Mouse (Mus musculus): ENCODE measurements around the gene Xab2. TPM values are rescaled to one million over a fixed set of nuclear protein-coding genes. Genes with fewer than 3 reads are reported as not detected.
A peak's percentile ranks its signal among the peaks of the same experiment; 100 is the strongest.
"Not testable (repeated sequence)": the region's sequence is repeated elsewhere in the genome, so short reads cannot be mapped to it uniquely, and the experiment has no call there.

Xab2 gene
- total RNA-seq, 2 experiments from 2014 or later: 37.9 to 41.5 TPM

DNA sequence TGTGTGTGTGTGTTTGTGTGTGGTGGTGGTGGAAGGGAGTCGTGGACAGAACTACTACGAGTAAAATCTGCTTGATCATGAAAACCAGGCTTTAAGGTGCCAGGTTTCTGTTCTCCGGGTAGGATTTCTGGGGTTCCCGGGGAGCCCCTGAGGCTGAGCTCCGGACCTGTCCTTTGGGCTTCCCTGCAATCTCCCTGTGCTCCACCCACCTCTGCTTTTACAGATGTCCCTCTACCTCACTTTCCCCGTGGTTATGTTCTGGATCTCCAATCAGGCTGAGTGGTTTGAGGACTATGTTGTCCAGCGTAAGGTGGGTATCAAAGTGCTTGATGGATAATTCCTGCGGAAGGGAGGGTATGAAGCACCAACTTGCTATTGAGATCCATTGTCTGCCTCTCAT is 1.0 kb upstream of the Xab2 start:
- no peak for DNase-seq (ENCODE audit: low spot score in 2 of 2)

DNA sequence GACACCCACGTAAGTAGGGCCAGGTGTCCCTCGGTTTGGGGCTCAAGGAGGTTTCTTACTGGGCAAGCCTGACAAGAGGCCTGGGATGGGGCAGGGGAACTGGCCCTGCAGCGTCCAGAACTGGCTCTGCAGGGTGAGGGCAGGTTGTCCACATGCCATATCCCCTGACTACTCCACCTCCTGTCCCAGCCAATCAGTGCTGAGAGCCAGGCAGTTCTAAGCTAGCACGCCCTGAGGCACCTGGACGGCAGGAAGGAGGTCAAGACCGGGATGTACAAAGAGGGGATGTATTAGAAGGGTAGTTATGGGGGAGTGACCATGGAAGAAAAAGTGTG is 11.3 kb downstream of the Xab2 start:
- no peak for DNase-seq (ENCODE audit: low spot score in 2 of 2)

DNA sequence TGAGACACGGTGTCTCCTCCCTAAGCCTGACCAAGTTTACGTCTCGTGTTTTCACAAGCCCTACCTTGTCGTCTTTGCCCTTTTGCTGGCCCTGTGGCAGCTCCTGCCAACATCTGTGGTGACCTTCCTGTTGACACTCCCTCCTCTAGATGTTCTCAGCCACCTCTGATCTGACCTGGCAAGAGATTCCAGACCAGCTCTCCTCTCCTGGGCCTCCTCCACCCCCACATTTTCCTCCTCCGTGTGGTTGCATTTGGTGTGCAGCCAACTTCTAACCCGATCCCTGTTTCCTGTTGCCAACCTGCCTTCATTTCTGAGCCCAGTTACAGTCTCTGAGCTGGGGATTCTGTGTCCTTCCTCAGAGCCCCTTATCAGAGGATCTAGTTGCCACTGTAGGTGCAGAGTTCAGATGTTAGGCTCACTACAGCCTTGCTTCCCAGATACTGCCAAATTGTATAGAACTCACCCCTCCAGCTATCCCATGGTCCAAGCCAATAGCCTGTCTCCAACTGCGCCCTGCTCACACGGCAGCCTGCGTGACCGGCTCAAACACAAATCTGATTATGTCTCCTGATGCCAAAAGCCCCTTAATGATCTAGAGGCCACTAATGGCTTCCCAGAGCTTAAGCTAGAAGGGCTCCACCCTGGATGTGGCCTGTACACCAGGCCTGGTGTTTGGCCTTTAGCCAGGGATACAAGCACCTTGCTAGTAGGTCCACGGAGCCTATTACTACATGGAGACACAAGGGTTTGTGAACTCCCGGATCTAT is 11.9 kb downstream of the Xab2 start:
- DNase-seq (ENCODE audit: low spot score in 2 of 2): peak in 1 of 2 experiments; percentile 28

DNA sequence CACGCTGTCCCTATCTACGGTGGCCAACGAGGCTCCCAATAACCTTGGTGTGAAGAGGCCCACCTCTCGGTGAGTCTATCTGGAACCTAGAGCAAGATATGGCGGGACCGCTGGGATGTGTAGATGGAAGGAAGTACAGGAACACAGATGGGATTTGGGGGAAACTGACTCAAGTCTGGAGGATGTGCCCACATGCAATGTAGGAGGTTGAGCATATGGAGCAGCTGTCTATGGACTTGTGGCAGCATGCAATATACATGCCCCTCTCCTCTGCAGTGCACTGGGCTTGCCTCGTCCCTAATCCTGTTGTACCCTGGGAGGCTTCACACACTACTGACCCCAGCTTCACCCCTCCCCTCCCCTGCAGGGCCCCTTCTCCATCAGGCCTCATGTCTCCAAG is 13.3 kb downstream of the Xab2 start:
- peak in 1 of 2 experiments; percentile 25 for DNase-seq (ENCODE audit: low spot score in 2 of 2)

DNA sequence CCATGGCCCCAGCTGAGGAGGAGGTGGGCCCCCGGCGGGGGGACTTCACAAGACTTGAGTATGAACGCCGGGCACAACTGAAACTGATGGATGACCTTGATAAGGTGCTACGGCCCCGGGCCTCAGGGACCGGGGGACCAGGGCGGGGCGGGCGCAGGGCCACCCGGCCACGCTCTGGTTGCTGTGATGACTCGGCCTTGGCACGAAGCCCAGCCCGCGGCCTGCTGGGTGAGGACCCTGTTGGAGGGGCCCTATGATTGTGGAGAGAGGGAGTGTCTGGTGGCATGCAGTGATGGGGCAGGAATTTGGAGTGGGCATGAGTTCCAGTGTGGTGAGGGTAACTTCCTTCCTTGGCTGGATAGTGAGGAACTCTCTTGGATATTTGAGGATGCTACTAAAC is 14.5 kb downstream of the Xab2 start:
- no peak for DNase-seq (ENCODE audit: low spot score in 2 of 2)

DNA sequence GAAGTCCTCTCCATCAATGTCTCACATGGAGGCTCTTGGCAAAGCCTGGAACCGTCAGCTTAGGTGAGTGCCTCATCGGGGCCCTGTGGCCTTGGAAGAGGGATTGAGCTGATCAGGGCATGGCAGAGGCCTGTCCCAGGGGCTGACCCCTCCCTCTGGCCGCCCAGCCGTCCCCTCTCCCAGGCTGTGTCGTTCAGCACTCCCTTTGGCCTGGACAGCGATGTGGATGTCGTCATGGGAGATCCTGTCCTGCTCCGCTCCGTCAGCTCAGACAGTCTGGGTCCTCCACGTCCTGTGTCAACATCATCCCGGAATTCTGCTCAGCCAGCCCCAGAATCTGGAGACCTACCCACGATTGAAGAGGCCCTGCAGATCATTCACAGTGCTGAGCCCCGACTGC is 17.7 kb downstream of the Xab2 start:
- DNase-seq (ENCODE audit: low spot score in 2 of 2): no peak

DNA sequence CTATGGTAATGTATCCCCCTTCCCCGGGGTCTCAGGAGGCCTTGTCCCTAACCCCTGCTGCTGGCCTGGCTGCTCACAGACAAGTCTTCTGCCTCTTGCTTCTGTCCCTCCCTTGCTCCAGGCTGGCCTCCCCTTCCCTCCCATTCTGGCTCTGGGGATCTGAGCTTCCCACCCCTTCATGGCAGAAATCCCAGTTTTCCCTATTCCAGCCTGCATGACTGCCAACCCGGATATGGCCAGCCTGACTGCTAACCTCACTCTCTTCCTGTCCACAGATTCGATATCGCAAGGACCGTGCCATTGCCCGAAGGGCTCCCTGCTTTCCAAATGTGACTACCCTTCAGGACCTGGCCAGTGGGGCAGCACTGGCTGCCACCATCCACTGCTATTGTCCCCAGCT is 20.7 kb downstream of the Xab2 start:
- no peak for DNase-seq (ENCODE audit: low spot score in 2 of 2)

DNA sequence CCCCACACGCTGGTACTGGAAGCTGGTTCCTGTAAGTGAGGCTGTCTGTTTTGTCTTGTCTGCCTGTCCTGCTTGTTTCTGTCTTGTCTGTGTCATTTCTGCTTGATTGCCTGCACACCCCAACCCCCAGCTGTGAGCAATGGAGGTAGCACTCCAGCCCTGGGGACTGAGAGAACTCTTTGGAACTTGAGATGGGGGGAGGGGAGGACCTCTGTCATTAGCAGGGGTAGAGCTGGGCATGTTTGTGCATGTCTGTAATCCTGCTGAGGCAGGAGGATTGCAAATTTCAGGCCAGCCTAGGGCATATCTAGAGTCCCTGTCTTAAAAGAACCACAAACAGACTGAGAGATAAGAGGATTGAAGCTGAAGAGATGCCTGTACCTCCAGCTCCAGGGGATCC is 21.9 kb downstream of the Xab2 start:
- no peak for DNase-seq (ENCODE audit: low spot score in 2 of 2)

DNA sequence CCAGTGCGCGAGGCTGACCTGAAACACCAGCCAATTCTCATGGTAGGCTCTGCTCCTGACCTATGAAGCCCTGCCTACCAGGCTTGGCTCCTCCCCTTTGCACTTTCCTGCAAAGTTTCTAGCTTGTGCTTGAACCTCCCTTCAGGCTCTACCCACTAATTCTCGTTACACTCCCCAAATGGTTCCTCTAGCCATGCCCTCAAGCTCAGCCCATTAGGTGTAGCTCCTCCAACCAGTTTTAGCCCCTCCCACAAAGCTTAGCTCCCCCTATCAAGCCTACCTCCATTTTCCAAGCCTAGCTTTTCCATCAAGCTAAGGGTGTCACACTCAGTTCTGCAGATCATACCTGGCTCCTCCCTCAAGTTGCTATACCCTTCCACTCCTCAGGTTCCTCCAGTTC is 23.1 kb downstream of the Xab2 start:
- no peak for DNase-seq (ENCODE audit: low spot score in 2 of 2)

DNA sequence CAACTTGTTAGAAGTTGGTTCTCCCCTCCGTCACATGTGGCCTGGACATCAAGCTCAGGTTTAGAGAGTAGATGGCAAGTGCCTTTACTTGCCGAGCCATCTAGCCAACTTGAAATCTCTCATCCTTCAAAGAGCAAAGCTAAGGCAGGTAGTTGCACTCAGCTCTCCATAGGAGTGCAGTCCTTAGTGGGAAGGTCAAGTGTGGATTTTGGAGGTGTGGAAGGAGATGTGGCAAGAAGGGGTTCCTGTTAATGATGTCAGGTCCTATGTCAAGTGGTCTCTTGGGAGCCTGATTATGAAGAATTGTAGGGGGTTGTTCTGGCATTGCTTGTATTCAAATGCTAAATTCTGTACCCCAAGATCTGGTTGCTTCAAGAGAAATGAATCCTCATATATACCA is 26.6 kb downstream of the Xab2 start:
- DNase-seq (ENCODE audit: low spot score in 2 of 2): no peak

DNA sequence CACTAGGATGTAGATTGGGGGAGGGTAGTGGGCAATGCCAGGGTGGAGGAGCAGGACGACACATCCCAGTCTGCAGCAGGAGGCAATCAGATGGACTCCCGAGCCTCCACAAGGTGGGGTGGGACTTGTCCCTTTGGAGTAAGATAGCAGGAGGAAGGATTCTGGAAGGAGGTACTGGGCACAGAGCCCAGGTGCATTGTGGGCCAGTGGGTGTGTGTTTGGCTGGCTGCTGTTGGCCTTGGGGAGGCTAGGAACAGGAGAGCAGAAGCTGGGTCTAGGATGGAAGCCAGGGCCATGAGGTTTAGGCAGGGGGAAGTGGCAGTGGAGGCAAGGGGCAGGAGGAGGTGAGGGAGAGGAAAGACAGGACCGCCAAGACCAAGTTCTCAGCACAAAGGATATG is 27.6 kb downstream of the Xab2 start:
- DNase-seq (ENCODE audit: low spot score in 2 of 2): no peak

DNA sequence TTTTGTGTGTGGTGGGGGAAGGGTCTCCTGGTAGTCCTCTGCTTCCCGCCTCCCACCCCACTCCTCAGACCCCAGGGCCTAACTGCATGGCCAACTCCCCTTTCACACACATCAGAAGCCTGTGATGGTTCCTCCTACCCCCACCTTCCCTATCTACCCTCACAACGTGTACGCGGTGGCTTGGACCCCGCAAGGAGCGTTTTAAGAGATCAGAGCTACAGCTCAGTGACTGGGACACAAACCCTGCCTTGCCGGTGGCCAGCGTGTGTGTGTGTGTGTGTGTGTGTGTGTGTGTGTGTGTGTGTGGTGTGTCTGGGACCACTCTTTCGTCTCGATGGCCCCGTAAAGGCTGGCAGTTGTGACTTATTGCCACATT is 32.9 kb downstream of the Xab2 start:
- no peak for DNase-seq (ENCODE audit: low spot score in 2 of 2)

DNA sequence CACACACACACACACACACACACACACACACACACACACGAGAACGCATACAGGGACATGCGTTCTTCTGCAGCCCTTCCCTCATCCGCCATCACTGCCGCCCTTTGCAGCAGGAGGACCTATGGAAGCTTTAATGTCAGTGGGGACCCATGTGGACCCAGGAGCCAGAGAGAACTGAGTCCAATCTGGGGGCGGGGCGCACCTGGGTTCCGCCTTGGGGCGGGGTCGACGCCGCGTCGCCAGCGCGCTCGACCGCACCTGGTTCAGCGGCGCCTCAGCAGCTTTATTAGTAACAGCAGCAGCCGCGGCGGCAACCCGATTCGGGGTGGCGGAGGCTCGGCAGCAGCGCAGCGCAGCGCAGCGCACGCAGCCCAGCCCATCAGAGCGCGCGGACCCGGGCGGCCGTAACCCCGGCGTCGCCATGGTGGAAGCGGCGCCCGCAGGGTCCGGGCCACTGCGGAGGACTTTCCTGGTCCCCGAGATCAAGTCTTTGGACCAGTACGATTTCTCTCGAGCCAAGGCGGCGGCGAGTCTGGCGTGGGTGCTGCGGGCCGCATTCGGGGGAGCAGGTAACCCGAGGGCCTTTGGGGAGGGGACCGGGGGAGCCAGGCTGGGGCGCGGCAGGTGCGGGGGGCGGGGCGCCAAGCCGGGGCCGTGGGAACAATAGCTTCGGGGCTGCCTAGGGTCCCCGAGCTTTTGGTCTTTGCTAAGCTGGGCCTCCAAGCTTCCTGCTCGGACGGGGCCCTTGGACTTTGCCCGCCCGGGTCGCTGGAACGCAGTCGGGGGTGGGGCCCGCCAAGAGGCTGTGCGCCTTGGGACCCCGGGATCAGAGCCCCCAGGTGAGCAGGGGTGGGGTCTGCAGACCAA is 33.5 kb downstream of the Xab2 start:
- DNase-seq (ENCODE audit: low spot score in 2 of 2): peak; percentile 67 to 69

DNA sequence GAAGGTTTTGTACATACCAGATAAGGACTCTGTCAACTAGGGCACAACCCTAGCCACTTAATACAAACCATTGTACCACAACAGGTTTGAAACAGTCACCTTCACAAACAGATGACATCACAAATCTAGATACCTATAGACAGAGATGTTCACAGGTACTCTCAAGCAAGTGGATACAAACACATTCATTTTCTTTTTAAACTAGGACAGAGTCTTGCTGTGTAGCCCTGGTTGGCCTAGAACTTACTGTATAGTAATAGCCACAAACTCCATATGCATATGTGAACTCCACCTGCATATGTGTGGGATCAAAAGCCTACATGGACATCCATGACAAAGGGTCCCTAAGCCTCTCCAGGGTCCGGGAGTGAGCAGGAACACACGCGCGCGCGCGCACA is 34.1 kb downstream of the Xab2 start, which contains the start of gene Camsap3:
Camsap3 (plus strand) TSS at position 301 of the 398 bp plus-strand sequence.
- DNase-seq (ENCODE audit: low spot score in 2 of 2): no peak

DNA sequence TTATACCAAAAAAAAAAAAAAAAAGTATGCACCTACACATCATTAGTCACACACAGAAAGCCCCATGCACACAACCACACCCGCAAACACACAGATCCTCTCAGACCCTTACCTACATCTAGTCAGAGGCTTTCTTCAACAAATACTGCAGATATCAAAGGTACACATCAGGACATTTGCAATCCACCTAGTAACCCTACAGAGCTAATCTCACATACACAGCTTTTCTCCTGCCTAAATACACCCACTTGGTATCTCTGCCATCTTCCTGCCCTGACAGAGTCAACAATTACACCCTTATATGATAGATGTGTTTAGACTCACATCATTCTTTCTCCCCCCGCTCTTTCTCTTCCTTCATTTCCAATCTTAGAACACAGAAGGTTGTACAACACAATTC is 34.7 kb downstream of the Xab2 start:
- DNase-seq (ENCODE audit: low spot score in 2 of 2): no peak

DNA sequence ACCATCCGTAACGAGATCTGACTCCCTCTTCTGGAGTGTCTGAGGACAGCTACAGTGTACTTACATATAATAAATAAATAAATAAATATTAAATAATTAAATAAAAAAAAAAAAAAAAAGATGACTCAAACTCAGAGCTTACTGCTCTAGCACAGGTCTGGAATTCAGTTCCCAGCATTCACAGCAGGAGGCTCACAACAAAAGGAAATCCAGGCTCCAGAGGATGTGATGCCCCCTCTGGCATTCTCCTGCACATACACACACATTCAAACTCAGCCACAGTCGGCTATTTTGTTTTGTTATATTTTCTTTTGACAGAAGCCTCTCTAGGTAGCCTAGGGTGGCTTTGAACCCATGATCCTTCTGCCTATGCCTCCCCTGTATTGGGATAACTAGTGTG is 39.2 kb downstream of the Xab2 start:
- not testable (repeated sequence) for DNase-seq (ENCODE audit: low spot score in 2 of 2)

DNA sequence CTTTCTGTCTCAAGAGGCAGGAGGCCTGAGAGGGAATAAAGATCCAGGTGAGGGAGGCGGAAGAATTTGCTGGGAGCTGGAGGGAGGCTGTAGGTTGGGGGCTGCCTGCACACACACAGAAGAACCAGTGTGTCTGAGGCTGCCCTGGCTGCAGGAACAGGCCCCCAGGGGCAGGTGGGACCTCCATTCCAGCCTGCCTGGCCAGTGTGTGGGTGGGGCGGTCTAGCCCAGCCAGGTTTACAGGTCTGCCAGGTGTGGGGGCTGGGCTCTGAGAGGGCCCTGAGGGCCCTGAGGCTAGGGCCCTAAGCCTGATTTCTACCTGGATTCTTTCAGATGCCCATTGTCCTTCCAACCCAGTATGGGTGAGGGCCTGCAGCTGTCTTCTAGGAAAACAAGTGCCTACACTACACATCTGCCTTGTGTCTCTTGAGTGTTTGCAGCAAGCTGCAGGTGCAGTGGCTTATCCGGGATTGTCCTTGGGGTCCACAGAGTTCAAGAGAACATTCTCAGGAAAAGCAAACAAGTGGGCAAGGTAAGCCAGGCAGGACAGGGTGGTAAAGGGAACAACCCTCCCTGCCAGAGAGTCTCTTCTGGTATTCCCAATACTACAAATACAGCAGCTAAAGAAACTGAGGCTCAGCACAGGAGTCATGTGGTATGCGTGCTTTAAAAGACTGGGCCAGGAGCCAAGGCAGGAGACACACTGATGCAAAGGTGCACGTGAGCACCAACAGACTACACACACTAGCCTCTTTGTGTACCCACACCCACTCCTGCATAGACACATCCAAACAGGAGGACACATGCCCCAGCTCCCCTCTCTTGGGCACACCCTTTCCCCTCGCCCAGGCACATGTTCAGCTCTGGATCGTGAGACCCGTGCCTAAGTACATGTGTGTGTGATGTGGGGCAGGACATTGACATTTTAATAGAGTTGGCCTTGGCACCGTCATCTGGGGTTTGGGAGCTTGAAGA is 41.4 kb downstream of the Xab2 start:
- DNase-seq (ENCODE audit: low spot score in 2 of 2): no peak

DNA sequence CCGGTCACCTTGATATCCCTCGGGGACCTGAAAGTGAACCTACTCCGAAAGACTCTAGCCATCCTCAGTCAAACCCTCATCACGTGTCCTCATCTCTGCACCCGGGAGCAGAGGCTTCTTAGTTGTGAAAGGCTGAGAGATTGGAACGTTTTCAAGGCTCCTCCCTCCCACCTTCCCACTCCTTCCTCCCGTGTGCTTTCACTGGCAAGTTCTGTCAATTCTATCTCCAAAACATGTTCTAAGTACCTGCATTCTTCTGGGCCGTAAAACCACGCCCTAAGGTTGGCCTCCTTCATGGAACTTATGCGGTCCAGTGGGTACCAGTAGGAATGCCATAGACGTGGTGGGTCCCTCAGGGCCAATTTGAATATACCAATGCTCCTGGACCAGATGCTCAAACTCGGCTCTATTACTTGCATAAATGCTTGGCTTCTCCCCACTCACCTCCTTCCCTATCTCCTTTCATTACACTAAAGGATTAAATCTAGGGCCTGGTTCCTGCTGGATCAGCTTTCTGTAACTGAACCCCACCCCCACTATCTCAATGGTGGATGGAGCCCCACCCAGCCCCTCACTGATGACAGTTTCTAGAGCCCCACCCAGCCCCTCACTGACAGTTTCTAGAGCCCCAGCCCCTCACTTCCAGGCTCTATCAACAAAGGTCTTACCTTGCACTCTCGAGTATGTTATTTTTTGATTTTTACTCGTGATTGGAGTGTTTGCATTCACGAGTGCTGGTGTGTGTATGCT is 44.7 kb downstream of the Xab2 start:
- DNase-seq (ENCODE audit: low spot score in 2 of 2): no peak

DNA sequence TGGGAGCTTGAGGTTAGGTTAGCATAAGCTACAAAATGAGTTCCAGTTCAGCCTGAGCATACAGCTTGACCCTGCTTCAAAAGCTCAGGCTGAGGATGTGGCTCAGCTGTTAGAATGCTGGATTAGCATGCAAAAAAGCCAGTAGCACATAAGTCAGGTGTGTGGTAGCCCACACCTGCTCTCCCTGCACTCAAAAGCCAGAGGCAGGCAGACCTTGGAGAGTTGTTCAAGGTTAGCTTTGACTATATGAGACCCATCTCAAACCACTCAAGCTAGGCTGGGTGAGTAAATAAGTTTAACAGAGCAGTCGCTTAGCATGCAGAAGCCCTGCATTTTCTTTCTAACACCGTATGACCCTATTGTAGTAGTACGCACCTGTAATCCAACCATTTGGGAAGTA is 46.6 kb downstream of the Xab2 start:
- DNase-seq (ENCODE audit: low spot score in 2 of 2): no peak

DNA sequence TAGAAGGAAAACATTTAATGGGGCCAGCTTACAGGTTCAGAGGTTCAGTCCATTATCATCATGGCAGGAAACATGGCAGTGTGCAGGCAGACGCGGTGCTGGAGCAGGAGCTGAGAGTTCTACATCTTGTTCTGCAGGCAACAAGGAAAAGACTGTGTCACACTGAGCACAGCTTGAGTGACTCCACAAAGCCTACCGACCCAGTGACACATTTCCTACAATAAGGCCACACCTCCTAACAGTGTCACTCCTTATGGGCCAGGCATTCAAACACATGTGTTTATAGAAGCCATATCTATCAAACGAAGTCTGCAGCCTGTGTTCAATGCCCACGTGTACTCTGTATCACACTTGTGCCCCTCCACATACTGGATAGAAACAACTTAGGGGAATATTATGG is 51.3 kb downstream of the Xab2 start:
- DNase-seq (ENCODE audit: low spot score in 2 of 2): no peak

DNA sequence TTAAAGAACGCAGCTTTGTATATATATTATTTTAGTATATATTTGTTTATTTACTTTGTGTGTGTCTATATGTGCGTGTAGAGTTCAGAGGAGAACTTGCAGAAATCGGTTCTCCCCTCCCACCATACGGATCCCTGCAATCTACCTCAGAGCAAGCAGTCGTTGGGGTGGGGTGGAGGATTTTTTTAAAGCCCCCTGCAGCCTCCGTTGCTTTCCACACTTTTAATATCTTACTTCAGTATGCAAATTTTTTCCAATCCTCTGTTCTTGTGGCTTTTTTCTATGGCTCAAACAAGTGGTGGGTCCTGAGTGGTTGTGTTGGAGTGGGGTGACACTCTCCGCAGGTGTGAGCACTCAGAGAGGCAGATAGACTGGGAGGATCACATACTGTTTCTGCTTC is 52.7 kb downstream of the Xab2 start:
- DNase-seq (ENCODE audit: low spot score in 2 of 2): no peak

Measured in left cerebral cortex, adult 18-20 months (tissue).